Mouse (Mus musculus) kidney, adult 2 months (tissue): ENCODE measurements at regions not wholly inside any gene's neighbourhood (a gene's known extent, or its start where the extent isn't known, plus 50 kb on each side); places are given as distances from the start of the nearest gene placed in this dataset.

Source experiments
- DNase-seq: peaks from one replicate; pipeline ENCODE4 v3.0.0; 2021
- H3K27ac ChIP-seq: fragments of 200-500 bp; 2 replicates; pipeline ENCODE4 v1.5.1; 2012; ENCODE audit warnings: low read depth, low read length, control low read depth, inconsistent platforms; ENCODE audit not compliant: insufficient read depth
- H3K27me3 ChIP-seq: fragments of 200-500 bp; replicated peaks from 2 replicates; pipeline ENCODE4 v1.6.1; 2012; ENCODE audit warnings: mild to moderate bottlenecking, moderate library complexity, low read length, inconsistent platforms; ENCODE audit not compliant: control insufficient read depth, insufficient read depth
- H3K36me3 ChIP-seq: fragments of 200-500 bp; 2 replicates; pipeline ENCODE4 v1.6.1; 2012; ENCODE audit warnings: mild to moderate bottlenecking, moderate library complexity, low read length, inconsistent platforms; ENCODE audit not compliant: control insufficient read depth, insufficient read depth
- H3K4me1 ChIP-seq: fragments of 200-500 bp; 2 replicates; pipeline ENCODE4 v1.6.1; 2011; ENCODE audit warnings: low read length; ENCODE audit not compliant: control insufficient read depth, insufficient read depth
- H3K4me3 ChIP-seq: fragments of 200-500 bp; 2 replicates; pipeline ENCODE4 v1.5.1; 2011; ENCODE audit warnings: mild to moderate bottlenecking, low read depth, low read length, control low read depth; ENCODE audit not compliant: insufficient read depth
- CTCF ChIP-seq: fragments of 200-500 bp; conservative IDR thresholded peaks from 2 replicates; pipeline ENCODE4 v1.5.1; 2011; ENCODE audit warnings: low read depth, mild to moderate bottlenecking, control low read depth, low read length, moderate library complexity, mixed read lengths; ENCODE audit not compliant: insufficient read depth, insufficient read length
- POLR2A ChIP-seq: fragments of 200-500 bp; IDR thresholded peaks from one replicate; pipeline ENCODE4 v1.6.1; 2011; ENCODE audit warnings: low read depth, low read length, control low read depth
- WGBS: fragments of 180-500 bp; shearing (Covaris S2); methylation state at CpG from one replicate; pipeline ENCODE4 v1.1.7; 2018; 5-methylcytosine and 5-hydroxymethylcytosine counted together

GRCm38 (mm10) chr10:21244849-21245453 lies 50.8 kb upstream of the Hbs1l start:
- 85% methylated on average over 4 of the region's 4 CpGs for WGBS
- no peaks in the 10 kb centered on the region for H3K4me1 ChIP-seq
- no peak overlapping the region for H3K27ac ChIP-seq
- H3K36me3 ChIP-seq, result no peaks in the 10 kb centered on the region
- TF ChIP-seq POLR2A (no peak), CTCF (no peak)
- no peaks in the 10 kb centered on the region for H3K27me3 ChIP-seq
- no peak for DNase-seq
- H3K4me3 ChIP-seq, result no peak overlapping the region

GRCm38 (mm10) chr10:21245558-21245957 lies 50.2 kb upstream of the Hbs1l start:
- TF ChIP-seq POLR2A, result no peak
- no peak for TF ChIP-seq CTCF
- H3K4me3 ChIP-seq, result no peak overlapping the region
- 85% methylated on average over 5 of the region's 5 CpGs for WGBS
- no peaks in the 10 kb centered on the region for H3K4me1 ChIP-seq
- DNase-seq, result no peak
- no peaks in the 10 kb centered on the region for H3K36me3 ChIP-seq
- no peak overlapping the region for H3K27ac ChIP-seq
- no peaks in the 10 kb centered on the region for H3K27me3 ChIP-seq
